Mouse (Mus musculus) liver, embryonic 12.5 days (tissue): ENCODE data around the gene Lhx9. TPM values are rescaled to one million over a fixed set of nuclear protein-coding genes. Genes with fewer than 3 reads are reported as not detected.

Experiments used
- ATAC-seq: fragments of 200-750 bp; cut with Nextera tagmentation; 2 replicates; pipeline ENCODE4 v1.8.0; 2017; ENCODE audit warnings: moderate number of reproducible peaks, mild to moderate bottlenecking, moderate library complexity
- H3K27ac ChIP-seq: fragments of 300-500 bp; sonication (generic); 2 replicates; pipeline ENCODE4 v1.5.1; 2016; ENCODE audit warnings: mild to moderate bottlenecking
- H3K27me3 ChIP-seq: fragments of 300-500 bp; sonication (generic); replicated peaks from 2 replicates; pipeline ENCODE4 v1.6.1; 2016; ENCODE audit warnings: mild to moderate bottlenecking, moderate library complexity
- H3K36me3 ChIP-seq: fragments of 300-500 bp; sonication (generic); 2 replicates; pipeline ENCODE4 v1.6.1; 2016; ENCODE audit warnings: mild to moderate bottlenecking, moderate library complexity
- H3K4me1 ChIP-seq: fragments of 300-500 bp; sonication (generic); 2 replicates; pipeline ENCODE4 v1.6.1; 2016
- H3K4me2 ChIP-seq: fragments of 300-500 bp; sonication (generic); 2 replicates; pipeline ENCODE4 v1.6.1; 2016; ENCODE audit warnings: mild to moderate bottlenecking, moderate library complexity
- H3K4me3 ChIP-seq: fragments of 300-500 bp; sonication (generic); 2 replicates; pipeline ENCODE4 v1.5.1; 2016; ENCODE audit warnings: mild to moderate bottlenecking, moderate library complexity
- H3K9ac ChIP-seq: fragments of 300-500 bp; sonication (generic); 2 replicates; pipeline ENCODE4 v1.6.1; 2016; ENCODE audit warnings: mild to moderate bottlenecking, moderate library complexity
- H3K9me3 ChIP-seq: fragments of 300-500 bp; sonication (generic); replicated peaks from 2 replicates; pipeline ENCODE4 v1.6.1; 2016; ENCODE audit warnings: mild to moderate bottlenecking, moderate library complexity
- WGBS: fragments of 180-500 bp; shearing (Covaris S2); methylation state at CpG from one replicate; pipeline ENCODE4 v1.1.7; 2016; ENCODE audit not compliant: insufficient replicate concordance; 5-methylcytosine and 5-hydroxymethylcytosine counted together
- polyA plus RNA-seq: library from polyadenylated mRNA; unstranded; fragments of >200 nt; fragmentation: Nextera tagmentation; extraction: Ambion mirVana; gene quantifications from 2 replicates; pipeline ENCODE4 v1.2.1, GENCODE M21; 2016

The Lhx9 gene
- polyA plus RNA-seq, 1 experiment from 2014 or later: 0.54 TPM

DNA sequence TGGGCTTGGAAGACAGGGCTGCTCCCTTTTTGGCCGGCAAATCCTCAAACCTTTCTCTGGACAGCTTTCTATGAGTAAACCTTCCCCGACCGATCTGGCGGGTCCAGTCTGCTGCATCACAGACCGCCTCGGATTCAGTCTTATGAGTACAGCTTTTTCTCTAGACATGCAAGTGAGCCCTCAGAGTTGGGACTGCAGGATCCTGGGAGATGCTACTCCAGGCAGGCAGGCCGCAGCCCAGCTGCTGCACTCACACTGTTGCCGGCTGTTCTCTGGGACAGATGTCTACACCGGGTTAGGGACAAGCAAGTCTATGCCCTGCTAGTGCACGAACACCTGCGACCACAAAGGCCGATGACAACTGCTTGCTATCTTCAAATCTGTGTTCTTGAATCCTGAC, 2.2 kb downstream of the Lhx9 start:
- Histone ChIP-seq H3K9ac (no peak overlapping the region), H3K4me3 (no peak overlapping the region), H3K27ac (no peak overlapping the region), H3K4me2 (no peak overlapping the region), H3K27me3 (peaks cover 99% of the 10 kb centered on the region), H3K9me3 (no peaks in the 10 kb centered on the region), H3K36me3 (no peaks in the 10 kb centered on the region), H3K4me1 (peaks cover 24% of the 10 kb centered on the region; the same call in 1 of the 2 replicates)
- WGBS: 3% methylated on average over 12 of the region's 12 CpGs
- ATAC-seq: no peak

DNA sequence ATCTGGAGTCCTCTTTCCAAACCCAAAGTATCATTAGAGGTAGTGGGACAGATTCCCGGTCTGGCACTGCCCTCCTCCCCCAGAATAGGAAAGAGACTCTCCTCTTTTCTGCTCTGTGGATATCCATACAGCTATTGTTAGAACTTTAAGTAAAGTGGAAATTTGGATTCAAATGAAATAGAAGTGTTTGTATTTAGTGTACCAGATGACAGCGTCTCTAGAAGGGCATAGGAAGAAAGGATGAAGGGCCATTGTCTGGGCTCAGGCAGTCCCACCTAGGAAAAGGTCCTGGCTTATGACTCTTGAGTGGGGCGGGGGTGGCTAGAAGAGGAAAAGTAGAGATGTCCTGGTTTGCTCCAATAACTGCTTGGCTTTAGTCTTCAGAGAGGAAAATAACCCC, 2.9 kb downstream of the Lhx9 start:
- 20% methylated on average over 3 of the region's 3 CpGs for WGBS
- Histone ChIP-seq H3K27ac (no peak overlapping the region), H3K4me3 (no peak overlapping the region), H3K4me2 (no peak overlapping the region), H3K4me1 (peaks cover 24% of the 10 kb centered on the region; the same call in 1 of the 2 replicates), H3K9me3 (no peaks in the 10 kb centered on the region), H3K9ac (no peak overlapping the region), H3K27me3 (peaks cover 99% of the 10 kb centered on the region), H3K36me3 (no peaks in the 10 kb centered on the region)
- ATAC-seq: no peak

DNA sequence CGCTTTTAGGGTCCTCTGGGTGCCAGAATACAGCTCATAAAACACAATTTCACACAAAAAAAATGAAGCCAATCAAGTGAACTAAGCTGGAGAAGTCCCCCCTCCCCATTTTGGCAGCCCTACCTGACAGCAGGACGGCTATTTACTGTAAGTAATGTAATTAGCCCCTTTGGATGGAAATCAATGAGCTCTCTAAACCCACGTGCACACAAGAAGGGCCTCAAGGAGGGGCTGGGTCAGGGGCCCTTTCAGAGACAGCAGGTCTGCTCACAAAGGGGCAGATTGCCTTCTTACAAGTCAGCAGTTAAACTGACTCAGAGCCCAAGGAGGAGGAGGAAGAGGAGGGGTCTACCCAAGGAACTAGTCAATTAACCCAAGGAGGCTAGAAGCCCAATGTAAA, 4.2 kb downstream of the Lhx9 start:
- H3K4me1 ChIP-seq: peaks cover 24% of the 10 kb centered on the region; the same call in 1 of the 2 replicates
- H3K9ac ChIP-seq: no peak overlapping the region
- peaks cover 100% of the 10 kb centered on the region for H3K27me3 ChIP-seq
- H3K4me3 ChIP-seq: no peak overlapping the region
- no peaks in the 10 kb centered on the region for H3K36me3 ChIP-seq
- no peak overlapping the region for H3K27ac ChIP-seq
- ATAC-seq: no peak
- 7% methylated on average over 3 of the region's 3 CpGs for WGBS
- H3K4me2 ChIP-seq: peak overlapping the region; percentile 62; the same call in 1 of the 2 replicates
- H3K9me3 ChIP-seq: no peaks in the 10 kb centered on the region

DNA sequence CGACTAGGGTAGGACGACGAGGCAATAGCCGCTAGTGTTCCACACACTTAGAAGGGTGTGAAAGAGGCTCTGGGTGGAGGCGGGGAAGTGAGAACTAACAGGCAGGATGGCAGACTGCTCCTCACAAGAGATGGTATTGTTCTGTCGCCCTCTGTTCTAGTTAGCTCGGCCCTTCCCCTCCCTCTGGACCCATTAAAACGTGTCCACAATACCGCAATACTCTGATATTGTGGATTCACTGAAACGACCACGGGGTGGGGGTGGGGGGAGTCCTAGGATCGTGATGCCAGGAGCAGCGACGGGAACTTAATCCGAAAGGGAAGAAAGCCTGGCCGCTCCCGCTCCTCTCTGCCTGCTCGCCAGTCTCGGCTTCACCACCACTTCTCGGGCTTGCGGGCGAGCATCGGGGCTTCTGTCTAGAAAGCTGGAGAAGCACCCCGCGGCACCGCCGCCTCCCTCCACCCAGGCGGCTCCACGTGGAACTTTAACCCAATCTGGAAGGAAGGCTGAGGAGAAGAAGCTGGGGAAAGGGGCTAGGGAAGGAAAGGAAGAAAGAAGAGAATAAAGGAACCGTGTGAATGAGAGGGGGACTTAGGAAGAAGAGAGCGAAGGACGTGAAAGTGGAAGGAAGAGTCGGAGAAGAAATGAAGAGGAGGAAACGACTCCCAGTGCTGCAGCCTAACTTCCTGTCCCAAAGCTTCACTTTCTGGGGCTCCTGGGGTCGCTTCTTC, 4.9 kb downstream of the Lhx9 start:
- WGBS: 2% methylated on average over 35 of the region's 35 CpGs
- Histone ChIP-seq H3K27me3 (peaks cover 100% of the 10 kb centered on the region), H3K36me3 (no peaks in the 10 kb centered on the region), H3K27ac (no peak overlapping the region), H3K4me2 (peak overlapping the region; percentile 62), H3K9me3 (no peaks in the 10 kb centered on the region), H3K9ac (no peak overlapping the region), H3K4me1 (peaks cover 18% of the 10 kb centered on the region; the same call in 1 of the 2 replicates), H3K4me3 (peak overlapping the region; percentile 41)
- ATAC-seq: no peak; the same call in 1 of the 2 replicates

DNA sequence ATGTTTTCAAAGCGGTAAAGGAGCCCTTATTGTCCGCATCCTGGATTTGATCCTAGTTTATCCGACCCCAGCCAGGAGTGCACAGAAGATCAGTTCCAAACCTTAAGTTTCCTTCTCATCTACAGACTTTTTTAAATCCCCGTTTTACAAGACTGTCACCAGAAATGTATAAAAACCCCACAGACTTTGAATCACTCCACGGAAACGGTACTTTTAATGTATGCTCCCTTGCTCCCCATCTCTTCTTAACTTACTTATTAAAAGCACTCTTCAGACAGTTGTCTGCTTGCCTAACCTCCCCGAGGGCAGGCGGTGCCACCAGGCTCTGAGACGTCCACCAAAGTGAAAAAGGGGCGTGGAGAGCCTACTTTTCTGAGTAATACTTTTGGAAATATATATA, 5.6 kb downstream of the Lhx9 start:
- peaks cover 14% of the 10 kb centered on the region; the same call in 1 of the 2 replicates for H3K4me1 ChIP-seq
- peaks cover 100% of the 10 kb centered on the region for H3K27me3 ChIP-seq
- H3K27ac ChIP-seq: no peak overlapping the region
- H3K4me2 ChIP-seq: no peak overlapping the region; the same call in 1 of the 2 replicates
- no peak for ATAC-seq
- 3% methylated on average over 10 of the region's 10 CpGs for WGBS
- H3K9ac ChIP-seq: no peak overlapping the region
- no peaks in the 10 kb centered on the region for H3K9me3 ChIP-seq
- 0 out of 2 replicates have a peak overlapping the region, but pooled peaks have one; percentile 34 for H3K4me3 ChIP-seq
- no peaks in the 10 kb centered on the region for H3K36me3 ChIP-seq

DNA sequence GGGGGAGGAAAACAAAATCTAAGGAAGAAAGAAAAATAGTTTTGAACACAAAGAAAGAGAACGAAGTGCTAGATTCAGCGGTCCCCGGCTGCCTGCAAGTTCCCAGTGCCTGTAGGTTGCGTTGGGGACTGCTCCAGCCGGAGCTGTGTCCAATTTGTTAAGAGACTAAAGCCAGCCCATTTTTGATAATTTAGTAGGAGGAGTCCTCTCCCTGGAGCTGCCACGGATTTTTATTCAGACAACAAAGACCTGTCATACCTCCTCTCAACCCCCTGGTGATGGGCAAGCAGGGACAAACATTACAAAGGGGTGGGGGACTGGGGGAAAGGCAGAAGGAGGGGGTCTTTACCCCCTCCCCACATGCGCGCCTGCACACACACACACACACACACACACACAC, 6.1 kb downstream of the Lhx9 start:
- peaks cover 14% of the 10 kb centered on the region; the same call in 1 of the 2 replicates for H3K4me1 ChIP-seq
- no peaks in the 10 kb centered on the region for H3K9me3 ChIP-seq
- H3K27ac ChIP-seq: no peak overlapping the region
- peak overlapping the region; percentile 50; the same call in 1 of the 2 replicates for H3K4me2 ChIP-seq
- 0 out of 2 replicates have a peak, but pooled peaks have one; percentile 33 for ATAC-seq
- no peak overlapping the region for H3K9ac ChIP-seq
- WGBS: 2% methylated on average over 8 of the region's 8 CpGs
- H3K27me3 ChIP-seq: peaks cover 100% of the 10 kb centered on the region
- H3K36me3 ChIP-seq: no peaks in the 10 kb centered on the region
- H3K4me3 ChIP-seq: peak overlapping the region; percentile 34

DNA sequence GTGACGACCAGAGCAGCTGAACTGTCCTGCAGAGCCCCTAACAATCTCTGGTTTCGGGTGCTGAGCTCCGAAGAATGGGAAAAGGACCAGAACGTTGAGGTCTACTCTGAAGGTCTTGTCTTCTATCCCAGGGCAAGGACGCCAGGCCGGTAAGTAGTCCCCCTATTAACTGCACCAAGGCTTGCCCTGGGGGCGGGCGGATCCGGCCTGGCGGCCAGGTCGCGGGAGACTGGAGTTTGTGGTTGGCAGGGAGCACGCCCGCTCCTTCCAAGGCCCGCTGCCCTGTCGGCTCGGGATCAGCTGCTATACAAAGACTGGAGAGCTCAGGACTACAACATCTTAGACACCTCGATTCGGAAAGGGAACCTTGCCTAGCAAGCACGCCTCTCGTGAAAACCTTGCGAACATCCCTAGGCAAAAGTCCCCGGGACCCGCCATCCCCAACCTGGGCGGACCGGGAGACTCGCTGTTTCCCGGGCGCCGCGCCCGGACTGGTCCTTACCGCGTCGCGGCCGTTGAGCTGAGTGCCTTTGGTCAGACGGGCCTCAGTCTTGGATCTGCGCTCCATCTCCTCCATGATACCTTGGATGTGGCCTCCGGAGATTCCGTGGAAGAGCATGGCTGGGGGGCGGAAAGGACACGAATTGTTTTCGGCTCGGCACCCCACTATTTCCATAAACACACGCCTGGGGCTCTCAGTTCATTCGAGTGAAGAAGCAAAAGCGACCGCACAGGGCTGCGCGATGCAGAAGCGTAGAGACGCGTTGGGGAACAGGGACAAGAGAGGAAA, 6.9 kb downstream of the Lhx9 start:
- Histone ChIP-seq H3K4me1 (peaks cover 14% of the 10 kb centered on the region; the same call in 1 of the 2 replicates), H3K9me3 (no peaks in the 10 kb centered on the region), H3K36me3 (no peaks in the 10 kb centered on the region), H3K4me3 (peak overlapping the region; percentile 34), H3K27ac (no peak overlapping the region), H3K27me3 (peaks cover 100% of the 10 kb centered on the region), H3K9ac (no peak overlapping the region), H3K4me2 (peak overlapping the region; percentile 50)
- 2% methylated on average over 54 of the region's 54 CpGs for WGBS
- no peak for ATAC-seq

DNA sequence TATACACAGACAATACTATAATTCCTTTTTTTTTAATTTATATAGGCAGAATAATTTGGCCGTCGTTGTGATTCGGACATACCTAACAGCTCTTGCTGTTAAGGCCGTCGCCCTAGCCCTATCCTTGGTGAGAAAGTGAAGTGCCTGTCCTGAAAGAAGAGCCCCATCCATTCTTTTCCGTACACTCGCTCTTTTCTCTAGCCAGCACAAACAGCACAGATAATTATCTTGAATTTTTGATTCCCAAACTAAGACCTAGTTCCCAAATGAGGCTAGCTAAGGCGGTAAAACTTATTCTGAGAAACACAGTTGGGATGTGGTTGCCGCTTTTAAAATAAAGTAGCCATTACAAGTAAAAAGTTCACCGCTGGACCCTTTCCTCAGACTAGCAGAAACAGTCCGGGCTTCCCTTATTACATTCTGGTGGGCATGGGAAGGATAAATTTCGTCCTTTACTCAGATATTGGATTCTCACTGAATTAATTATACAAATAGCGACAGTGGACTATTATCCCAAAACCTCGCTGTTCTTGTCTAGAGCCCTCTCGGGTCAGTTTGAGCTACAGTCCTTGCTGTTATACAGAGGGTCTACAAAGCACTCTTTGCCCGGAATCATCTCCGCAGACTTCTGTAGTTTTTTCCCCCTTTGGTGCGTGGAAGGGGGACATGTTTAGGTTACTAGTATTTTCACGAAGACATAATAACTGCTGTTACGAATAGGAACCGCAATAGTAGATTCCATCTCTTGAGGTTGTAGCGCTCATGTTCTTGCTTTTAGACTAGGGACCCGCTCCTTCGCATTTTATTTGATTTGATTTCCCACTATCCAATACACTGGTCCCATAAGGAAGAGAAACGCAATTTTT, 7.7 kb downstream of the Lhx9 start:
- H3K4me3 ChIP-seq: 0 out of 2 replicates have a peak overlapping the region, but pooled peaks have one; percentile 34
- no peaks in the 10 kb centered on the region for H3K36me3 ChIP-seq
- no peak for ATAC-seq
- no peak overlapping the region for H3K9ac ChIP-seq
- WGBS: 12% methylated on average over 25 of the region's 25 CpGs
- peaks cover 100% of the 10 kb centered on the region for H3K27me3 ChIP-seq
- peak overlapping the region; percentile 50; the same call in 1 of the 2 replicates for H3K4me2 ChIP-seq
- no peaks in the 10 kb centered on the region for H3K9me3 ChIP-seq
- H3K27ac ChIP-seq: no peak overlapping the region
- H3K4me1 ChIP-seq: peaks cover 14% of the 10 kb centered on the region; the same call in 1 of the 2 replicates

DNA sequence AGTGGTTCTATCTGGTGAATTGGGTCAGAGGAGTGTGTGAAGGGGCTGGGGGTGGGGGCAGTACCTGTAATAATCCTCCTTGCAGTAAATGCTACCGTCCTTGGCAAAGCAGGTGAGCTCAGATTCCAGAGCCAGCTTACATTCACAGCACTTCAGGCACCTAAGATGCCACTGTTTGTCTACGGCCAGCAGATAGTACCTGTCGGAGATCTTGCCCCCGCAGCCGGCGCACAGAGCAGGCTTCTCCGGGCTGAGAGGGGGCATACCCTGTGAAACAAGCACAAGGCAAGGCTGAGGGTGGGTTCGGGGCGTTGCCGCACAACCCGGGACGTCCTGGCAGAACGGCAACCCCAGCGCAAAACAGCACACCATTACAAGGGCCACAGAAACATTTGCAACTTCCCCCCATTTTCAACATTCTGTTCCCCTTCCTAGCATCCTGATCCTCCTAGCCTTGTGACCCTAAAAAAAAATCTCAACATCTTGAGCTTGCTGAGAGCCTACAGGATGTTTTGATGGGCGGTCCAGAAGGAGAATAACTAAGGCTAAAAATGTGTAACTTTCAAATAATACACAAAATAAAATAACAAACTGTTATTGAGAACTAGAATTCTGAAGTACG, 8.5 kb downstream of the Lhx9 start:
- H3K9ac ChIP-seq: no peak overlapping the region
- no peaks in the 10 kb centered on the region for H3K9me3 ChIP-seq
- H3K4me2 ChIP-seq: no peak overlapping the region
- peaks cover 14% of the 10 kb centered on the region; the same call in 1 of the 2 replicates for H3K4me1 ChIP-seq
- H3K36me3 ChIP-seq: no peaks in the 10 kb centered on the region
- WGBS: 10% methylated on average over 16 of the region's 16 CpGs
- H3K27ac ChIP-seq: no peak overlapping the region
- no peak for ATAC-seq
- no peak overlapping the region for H3K4me3 ChIP-seq
- H3K27me3 ChIP-seq: peaks cover 97% of the 10 kb centered on the region

DNA sequence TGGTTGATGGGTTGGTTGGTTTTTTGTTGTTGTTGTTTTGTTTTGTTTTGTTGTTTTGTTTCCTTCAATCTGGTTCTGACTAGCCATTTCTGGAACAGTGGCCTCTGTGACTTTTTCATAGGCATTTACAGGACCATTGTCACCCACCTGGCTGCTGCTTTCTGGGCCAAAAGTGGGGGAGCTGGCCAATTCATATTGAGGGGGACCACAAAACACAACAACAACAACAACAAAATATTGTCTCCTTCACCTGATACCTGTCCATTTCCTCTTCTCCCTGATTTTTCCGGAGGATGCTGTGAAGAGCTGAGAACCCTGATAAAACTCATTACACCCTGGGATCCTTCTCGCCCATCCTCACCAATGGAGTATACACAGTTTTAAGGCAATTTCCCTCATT, 9.1 kb downstream of the Lhx9 start:
- H3K9ac ChIP-seq: no peak overlapping the region
- peaks cover 14% of the 10 kb centered on the region; the same call in 1 of the 2 replicates for H3K4me1 ChIP-seq
- no peaks in the 10 kb centered on the region for H3K9me3 ChIP-seq
- ATAC-seq: no peak
- no peak overlapping the region for H3K27ac ChIP-seq
- H3K27me3 ChIP-seq: peaks cover 95% of the 10 kb centered on the region
- no peaks in the 10 kb centered on the region for H3K36me3 ChIP-seq
- H3K4me3 ChIP-seq: no peak overlapping the region
- WGBS: 14% methylated on average over 2 of the region's 2 CpGs
- H3K4me2 ChIP-seq: no peak overlapping the region
